Mouse (Mus musculus) CD4-positive helper T cell, adult 2 months (primary cell): ENCODE results near the gene Resf1.
"Not testable (repeated sequence)": the region's sequence is repeated elsewhere in the genome, so short reads cannot be mapped to it uniquely, and the experiment has no call there.

Experiments used
- DNase-seq: peaks from one replicate; pipeline ENCODE4 v3.0.0-alpha.2; 2012; ENCODE audit warnings: low read depth, missing footprints, low spot score

Resf1 gene

GRCm38 (mm10) chr6:149308956-149309932 lies at the start of gene Resf1:
TSS of gene Resf1 (plus strand) at chr6:149309414.
- DNase-seq: peak; percentile 88

GRCm38 (mm10) chr6:149260801-149261239 lies 48.4 kb upstream of the Resf1 start:
- DNase-seq: peak; percentile 34

GRCm38 (mm10) chr6:149267951-149268350 lies 41.3 kb upstream of the Resf1 start:
- no peak for DNase-seq

- no peak for DNase-seq
Observed at GRCm38 (mm10) chr6:149278248-149278731, 30.9 kb upstream of the Resf1 start.

GRCm38 (mm10) chr6:149278866-149279265 lies 30.3 kb upstream of the Resf1 start:
- no peak for DNase-seq

- no peak for DNase-seq
Observed at GRCm38 (mm10) chr6:149280511-149280910, 28.7 kb upstream of the Resf1 start.

GRCm38 (mm10) chr6:149288190-149288589 lies 21.0 kb upstream of the Resf1 start:
- DNase-seq: peak; percentile 10

- DNase-seq: not testable (repeated sequence)
Observed at GRCm38 (mm10) chr6:149303231-149303630, 6.0 kb upstream of the Resf1 start.

- no peak for DNase-seq
Observed at GRCm38 (mm10) chr6:149307092-149307491, 2.1 kb upstream of the Resf1 start.

GRCm38 (mm10) chr6:149307801-149308200 lies 1.4 kb upstream of the Resf1 start:
- peak; percentile 65 for DNase-seq

GRCm38 (mm10) chr6:149310226-149310625 lies 1.0 kb downstream of the Resf1 start:
- DNase-seq: no peak

- no peak for DNase-seq
Observed at GRCm38 (mm10) chr6:149311044-149311443, 1.8 kb downstream of the Resf1 start.

- DNase-seq: no peak
Observed at GRCm38 (mm10) chr6:149311778-149312177, 2.6 kb downstream of the Resf1 start.

- no peak for DNase-seq
Observed at GRCm38 (mm10) chr6:149312221-149312620, 3.0 kb downstream of the Resf1 start.

- no peak for DNase-seq
Observed at GRCm38 (mm10) chr6:149314918-149315317, 5.7 kb downstream of the Resf1 start.

- DNase-seq: no peak
Observed at GRCm38 (mm10) chr6:149323523-149324241, 14.5 kb downstream of the Resf1 start.

- DNase-seq: no peak
Observed at GRCm38 (mm10) chr6:149324242-149324633, 15.0 kb downstream of the Resf1 start.

- no peak for DNase-seq
Observed at GRCm38 (mm10) chr6:149329071-149329470, 19.9 kb downstream of the Resf1 start.

GRCm38 (mm10) chr6:149330332-149330731 lies 21.1 kb downstream of the Resf1 start:
- no peak for DNase-seq

GRCm38 (mm10) chr6:149333036-149333435 lies 23.8 kb downstream of the Resf1 start:
- no peak for DNase-seq

GRCm38 (mm10) chr6:149337990-149338389 lies 28.8 kb downstream of the Resf1 start:
- no peak for DNase-seq

GRCm38 (mm10) chr6:149338622-149339021 lies 29.4 kb downstream of the Resf1 start:
- no peak for DNase-seq
